ENCODE assay signal across 1 mouse cellular context in genomic region chr4:99252957-99253356, GRCm38 (mm10).
TF ChIP-seq lines count a peak whose summit lies in the region.

No protein-coding gene starts in this region.

TF ChIP-seq in MEL, 35 proteins besides CTCF, POLR2A, EP300 and RAD21 (continued from another document):
- TF ChIP-seq MAX (IDR thresholded peaks at IDR 0.05; ENCODE audit: low read length) (no peak), POLR2AphosphoS2 (IDR thresholded peaks at IDR 0.05; ENCODE audit: low read length) (no peak), CHD1 (IDR thresholded peaks at IDR 0.05; ENCODE audit: low read depth, low read length) (no peak), GATA1 (IDR thresholded peaks at IDR 0.05; ENCODE audit: low read depth, low read length) (peak; percentile 53; the same call in 1 of the 2 replicates), UBTF (IDR thresholded peaks at IDR 0.05; ENCODE audit: borderline replicate concordance, insufficient read depth, low read depth, low read length) (no peak), CHD2 (IDR thresholded peaks at IDR 0.05; ENCODE audit: low read length) (no peak), MYC (IDR thresholded peaks at IDR 0.05; ENCODE audit: low read depth, low read length) (no peak), JUND (IDR thresholded peaks at IDR 0.05; ENCODE audit: low read depth, low read length) (no peak), SMC3 (IDR thresholded peaks at IDR 0.05; ENCODE audit: low read depth, low read length) (no peak), ETS1 (IDR thresholded peaks at IDR 0.05; ENCODE audit: low read depth, low read length) (peak; percentile 49; the same call in 1 of the 2 replicates), TCF12 (IDR thresholded peaks at IDR 0.05; ENCODE audit: low read depth, low read length) (peak; percentile 47; the same call in 1 of the 2 replicates), NELFE (IDR thresholded peaks at IDR 0.05; ENCODE audit: low read depth, low read length) (no peak), RCOR1 (IDR thresholded peaks at IDR 0.05; ENCODE audit: low read depth, low read length) (peak; percentile 40; the same call in 1 of the 2 replicates)
